Mouse (Mus musculus) MEL (cell line): ENCODE data around the gene Evc2. TPM values are rescaled to one million over a fixed set of nuclear protein-coding genes. Genes with fewer than 3 reads are reported as not detected.

Experiments used
- DNase-seq: peaks from one replicate; pipeline ENCODE4 v3.0.0; 2011; ENCODE audit warnings: low read depth, low spot score
- H3K27ac ChIP-seq: 2 replicates; pipeline ENCODE4 v1.5.1; 2012; ENCODE audit warnings: low read depth, mild to moderate bottlenecking, control low read depth, low read length, moderate library complexity; ENCODE audit not compliant: control insufficient read depth
- H3K27me3 ChIP-seq, 2 experiments: fragments of 150-350 bp in 1 of 2; sonication (generic) in 1 of 2; 2 replicates each; pipeline ENCODE4 v1.6.1; 2012; ENCODE audit warnings: low read length in 2 of 2, mild to moderate bottlenecking in 2 of 2, improper control_type of control experiment in 1 of 2, moderate library complexity in 1 of 2; ENCODE audit not compliant: insufficient read depth in 2 of 2, control insufficient read depth in 1 of 2
- H3K36me3 ChIP-seq, 2 experiments: 2 replicates each; pipeline ENCODE4 v1.6.1; 2012 to 2014; ENCODE audit warnings: low read length in 2 of 2, improper control_type of control experiment in 1 of 2, inconsistent platforms in 1 of 2, mild to moderate bottlenecking in 1 of 2; ENCODE audit not compliant: insufficient read depth in 2 of 2, control insufficient read depth in 1 of 2
- H3K4me1 ChIP-seq, 2 experiments: fragments of 150-350 bp in 1 of 2; sonication (generic) in 1 of 2; 2 replicates each; pipeline ENCODE4 v1.6.1; 2012; ENCODE audit warnings: low read length in 2 of 2, improper control_type of control experiment in 1 of 2, mild to moderate bottlenecking in 1 of 2; ENCODE audit not compliant: insufficient read depth in 2 of 2, control insufficient read depth in 1 of 2
- H3K4me3 ChIP-seq, 2 experiments: fragments of 150-350 bp in 1 of 2; sonication (generic) in 1 of 2; 2 replicates each; pipeline ENCODE4 v1.5.1; 2012; ENCODE audit warnings: low read depth in 2 of 2, low read length in 2 of 2, mild to moderate bottlenecking in 2 of 2, moderate library complexity in 2 of 2, control low read depth in 1 of 2, improper control_type of control experiment in 1 of 2; ENCODE audit not compliant: control insufficient read depth in 1 of 2, insufficient read depth in 1 of 2
- H3K79me2 ChIP-seq: 2 replicates; pipeline ENCODE4 v1.6.1; 2012; ENCODE audit warnings: mild to moderate bottlenecking, low read length, moderate library complexity; ENCODE audit not compliant: control insufficient read depth, poor library complexity, insufficient read depth
- H3K9ac ChIP-seq: 2 replicates; pipeline ENCODE4 v1.6.1; 2012; ENCODE audit warnings: low read depth, mild to moderate bottlenecking, control low read depth, low read length, moderate library complexity; ENCODE audit not compliant: control insufficient read depth, poor library complexity, severe bottlenecking
- H3K9me3 ChIP-seq: fragments of 150-350 bp; sonication (generic); replicated peaks from 2 replicates; pipeline ENCODE4 v1.6.1; 2012; ENCODE audit warnings: mild to moderate bottlenecking, low read length, improper control_type of control experiment, moderate library complexity; ENCODE audit not compliant: insufficient read depth
- CHD1 ChIP-seq: IDR thresholded peaks from 2 replicates; pipeline ENCODE4 v1.6.1; 2012; ENCODE audit warnings: low read depth, mild to moderate bottlenecking, inconsistent platforms, low read length, improper control_type of control experiment
- CTCF ChIP-seq, 3 experiments: IDR thresholded peaks in 2 of 3; conservative IDR thresholded peaks in 1 of 3; 2 replicates each; pipeline ENCODE4 v1.5.1; 2011 to 2012; ENCODE audit warnings: low read length in 3 of 3, low read depth in 2 of 3, mild to moderate bottlenecking in 2 of 3, improper control_type of control experiment in 1 of 3, inconsistent platforms in 1 of 3, mixed read lengths in 1 of 3, moderate library complexity in 1 of 3; ENCODE audit not compliant: control insufficient read depth in 1 of 3, insufficient read depth in 1 of 3, poor library complexity in 1 of 3, severe bottlenecking in 1 of 3
- GABPA ChIP-seq: IDR thresholded peaks from 2 replicates; pipeline ENCODE4 v1.6.1; 2012; ENCODE audit warnings: low read depth, mild to moderate bottlenecking, inconsistent platforms, low read length, improper control_type of control experiment, moderate library complexity
- GATA1 ChIP-seq: IDR thresholded peaks from 2 replicates; pipeline ENCODE4 v1.6.1; 2011; ENCODE audit warnings: low read depth, low read length, improper control_type of control experiment
- MAFK ChIP-seq: IDR thresholded peaks from 2 replicates; pipeline ENCODE4 v1.6.1; 2011; ENCODE audit warnings: low read depth, mild to moderate bottlenecking, low read length, improper control_type of control experiment, borderline replicate concordance
- MEF2A ChIP-seq: IDR thresholded peaks from 2 replicates; pipeline ENCODE4 v1.6.1; 2014; ENCODE audit warnings: low read depth, mild to moderate bottlenecking, inconsistent platforms, low read length, improper control_type of control experiment; ENCODE audit not compliant: poor library complexity, insufficient replicate concordance, severe bottlenecking; ENCODE audit errors: extremely low read depth
- MXI1 ChIP-seq: IDR thresholded peaks from 2 replicates; pipeline ENCODE4 v1.6.1; 2011; ENCODE audit warnings: mild to moderate bottlenecking, low read depth, low read length, improper control_type of control experiment
- MYB ChIP-seq: IDR thresholded peaks from 2 replicates; pipeline ENCODE4 v1.6.1; 2011; ENCODE audit warnings: mild to moderate bottlenecking, low read depth, low read length, improper control_type of control experiment
- MYC ChIP-seq: IDR thresholded peaks from 2 replicates; pipeline ENCODE4 v1.6.1; 2011; ENCODE audit warnings: low read depth, mild to moderate bottlenecking, low read length, improper control_type of control experiment, moderate library complexity
- POLR2AphosphoS5 ChIP-seq: IDR thresholded peaks from 2 replicates; pipeline ENCODE4 v1.6.1; 2012; ENCODE audit warnings: low read depth, borderline replicate concordance, mild to moderate bottlenecking, inconsistent platforms, low read length, moderate library complexity, mixed read lengths
- SIN3A ChIP-seq: IDR thresholded peaks from 2 replicates; pipeline ENCODE4 v1.6.1; 2012; ENCODE audit warnings: low read length, improper control_type of control experiment, inconsistent platforms
- TAL1 ChIP-seq: IDR thresholded peaks from 2 replicates; pipeline ENCODE4 v1.6.1; 2012; ENCODE audit warnings: mild to moderate bottlenecking, inconsistent platforms, low read length, moderate library complexity, mixed read lengths
- TBP ChIP-seq: IDR thresholded peaks from 2 replicates; pipeline ENCODE4 v1.8.0; 2011; ENCODE audit warnings: low read depth, low read length, improper control_type of control experiment
- ZMIZ1 ChIP-seq: IDR thresholded peaks from 2 replicates; pipeline ENCODE4 v1.6.1; 2012; ENCODE audit warnings: low read depth, mild to moderate bottlenecking, inconsistent platforms, low read length, improper control_type of control experiment, moderate library complexity
- ZNF384 ChIP-seq: IDR thresholded peaks from 2 replicates; pipeline ENCODE4 v1.6.1; 2012; ENCODE audit warnings: low read depth, mild to moderate bottlenecking, inconsistent platforms, low read length, improper control_type of control experiment
- polyA plus RNA-seq, 2 experiments: library from polyadenylated mRNA; stranded (reverse) in 1 of 2; unstranded in 1 of 2; fragments of >175 nt in 1 of 2; fragments of >200 nt in 1 of 2; gene quantifications; 2 replicates each; pipeline versions ENCODE4 v1.2.1 to v1.2.4; 2012; ENCODE audit warnings: low replicate concordance in 2 of 2, low read depth in 1 of 2; ENCODE audit not compliant: insufficient read length in 2 of 2, insufficient read depth in 1 of 2, missing spikeins in 1 of 2
- total RNA-seq: library from RNA; depleted of rRNA; stranded (reverse); fragments of 300-350 nt; gene quantifications from 2 replicates; pipeline ENCODE4 v1.2.3, GENCODE M21; 2012

The Evc2 gene
- total and polyA plus RNA-seq, 3 experiments, result not detected

DNA sequence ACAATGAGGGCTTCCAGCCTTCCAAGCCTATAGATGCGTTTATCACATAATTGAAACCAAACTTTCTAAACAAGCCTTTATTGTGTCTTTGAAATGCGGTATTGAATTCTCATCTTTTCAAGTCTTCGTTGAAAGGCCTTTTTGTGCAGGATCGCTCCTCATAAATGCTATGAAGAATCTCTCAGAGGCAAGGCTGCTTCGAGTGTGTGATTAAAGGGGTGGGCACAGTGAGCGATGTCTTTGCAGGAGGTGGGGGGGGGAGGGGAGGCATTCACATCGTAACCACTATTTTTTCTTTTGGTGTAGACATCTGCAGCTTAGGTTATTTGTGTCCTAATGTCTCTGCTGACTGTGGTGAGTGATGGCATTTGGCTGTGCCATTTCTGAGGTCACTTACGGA, 17.7 kb downstream of the Evc2 start:
- no peak for DNase-seq
- no peaks in the 10 kb centered on the region for H3K27me3 ChIP-seq
- no peaks in the 10 kb centered on the region for H3K9me3 ChIP-seq
- no peak overlapping the region for H3K27ac ChIP-seq
- no peaks in the 10 kb centered on the region for H3K4me1 ChIP-seq
- H3K36me3 ChIP-seq, result no peaks in the 10 kb centered on the region
- H3K9ac ChIP-seq, result no peak overlapping the region
- no peaks in the 10 kb centered on the region for H3K79me2 ChIP-seq
- H3K4me3 ChIP-seq, result no peak overlapping the region
- no peak for TF ChIP-seq MYB
- no peak for TF ChIP-seq MAFK
- TF ChIP-seq MEF2A, result no peak
- TF ChIP-seq GATA1, result no peak
- no peak for TF ChIP-seq MXI1
- TF ChIP-seq MYC, result no peak
- TF ChIP-seq POLR2AphosphoS5, result no peak
- TF ChIP-seq SIN3A, result no peak
- no peak for TF ChIP-seq ZMIZ1
- TF ChIP-seq ZNF384, result no peak
- no peak for TF ChIP-seq CHD1
- TF ChIP-seq TBP, result no peak

DNA sequence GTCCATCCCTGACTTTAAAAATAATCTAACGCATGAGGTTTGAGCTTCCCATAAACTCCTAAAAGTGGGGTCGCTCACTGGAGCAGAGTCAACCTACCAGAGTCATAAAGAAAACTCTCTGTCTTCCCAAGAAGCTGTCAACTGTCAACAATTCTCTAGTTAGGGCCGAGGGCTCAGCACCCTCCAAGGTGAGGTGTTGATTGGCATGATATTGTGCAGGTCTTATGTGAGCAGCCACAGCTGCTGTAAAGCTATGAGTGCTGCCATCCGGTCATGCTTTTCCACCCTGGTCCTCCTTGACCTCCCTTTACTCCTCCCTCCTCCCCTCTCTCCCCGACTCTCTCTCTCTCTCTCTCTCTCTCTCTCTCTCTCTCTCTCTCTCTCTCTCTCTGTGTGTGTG, 24.3 kb downstream of the Evc2 start:
- H3K79me2 ChIP-seq, result no peaks in the 10 kb centered on the region
- no peaks in the 10 kb centered on the region for H3K27me3 ChIP-seq
- no peak for DNase-seq
- no peak overlapping the region for H3K4me3 ChIP-seq
- H3K4me1 ChIP-seq, result no peaks in the 10 kb centered on the region
- H3K9me3 ChIP-seq, result no peaks in the 10 kb centered on the region
- no peak for TF ChIP-seq GABPA
- TF ChIP-seq TBP, result no peak
- no peak for TF ChIP-seq SIN3A
- no peak for TF ChIP-seq CTCF (IDR thresholded peaks at IDR 0.05 in 2 of 3, conservative IDR thresholded peaks at IDR 0.05 in 1 of 3; ENCODE audit: control insufficient read depth in 1 of 3, insufficient read depth in 1 of 3, low read depth in 2 of 3, low read length in 3 of 3, poor library complexity in 1 of 3, severe bottlenecking in 1 of 3)
- no peaks in the 10 kb centered on the region for H3K36me3 ChIP-seq
- H3K27ac ChIP-seq, result no peak overlapping the region
- no peak overlapping the region for H3K9ac ChIP-seq

DNA sequence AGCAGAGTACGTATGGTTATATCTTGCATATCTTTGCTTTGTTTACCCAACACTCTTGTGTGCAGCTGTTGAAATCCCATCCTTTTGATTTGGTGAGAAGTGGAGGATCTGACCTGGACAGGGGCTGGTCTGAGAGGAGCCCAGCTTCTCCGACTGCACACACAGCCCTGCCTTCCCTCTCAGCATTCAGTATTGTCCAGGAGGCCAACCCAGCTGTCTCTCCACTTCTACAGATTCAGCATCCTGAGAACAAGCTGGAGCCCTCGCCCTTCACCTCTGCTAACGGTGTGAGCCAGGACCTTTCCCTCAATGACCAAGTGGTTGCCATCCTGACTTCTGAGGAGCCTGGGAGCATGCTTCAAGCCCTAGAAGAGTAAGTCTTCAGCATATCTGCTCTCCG, 25.0 kb downstream of the Evc2 start:
- DNase-seq, result no peak
- H3K27ac ChIP-seq, result no peak overlapping the region
- H3K36me3 ChIP-seq, result no peaks in the 10 kb centered on the region
- no peaks in the 10 kb centered on the region for H3K9me3 ChIP-seq
- H3K27me3 ChIP-seq, result no peaks in the 10 kb centered on the region
- no peak overlapping the region for H3K4me3 ChIP-seq
- no peaks in the 10 kb centered on the region for H3K79me2 ChIP-seq
- no peak overlapping the region for H3K9ac ChIP-seq
- H3K4me1 ChIP-seq, result no peaks in the 10 kb centered on the region
- no peak for TF ChIP-seq MYC
- TF ChIP-seq TAL1, result no peak
